Mouse (Mus musculus): ENCODE measurements around the gene Eif4enif1. TPM values are rescaled to one million over a fixed set of nuclear protein-coding genes. Genes with fewer than 3 reads are reported as not detected.

The Eif4enif1 gene
- polyA plus RNA-seq, 1 experiment from 2014 or later = 17.7 TPM

DNA sequence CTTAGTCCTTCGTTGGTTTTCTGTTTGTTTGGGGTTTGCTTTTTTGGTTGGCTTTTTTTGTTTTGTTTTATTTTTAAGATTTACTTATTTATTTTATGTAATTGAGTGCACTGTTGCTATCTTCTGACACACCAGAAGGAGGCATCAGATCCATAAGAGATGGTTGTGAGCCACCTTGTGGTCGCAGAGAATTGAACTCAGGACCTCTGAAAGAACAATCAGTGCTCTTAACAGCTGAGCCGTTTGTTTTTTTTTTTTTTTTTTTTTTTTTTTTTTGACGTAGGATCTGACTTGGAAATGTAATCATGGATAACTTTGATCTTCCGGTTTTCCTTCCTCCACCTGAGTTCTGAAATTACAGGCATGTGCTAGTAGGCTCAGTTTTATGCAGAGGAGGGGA lies 20.9 kb downstream of the Eif4enif1 start:
- 44% methylated on average over 5 of the region's 5 CpGs for WGBS
- Histone ChIP-seq H3K36me3 (ENCODE audit: insufficient read depth, low read length) (peaks cover 40% of the 10 kb centered on the region), H3K27me3 (replicated peaks; ENCODE audit: insufficient read depth, low read length) (no peaks in the 10 kb centered on the region), H3K4me1 (ENCODE audit: insufficient read depth, low read depth, low read length) (no peaks in the 10 kb centered on the region), H3K4me2 (replicated peaks; ENCODE audit: low read depth, low read length) (no peak overlapping the region), H3K27ac (ENCODE audit: low read length) (no peak overlapping the region), H3K9me3 (ENCODE audit: low read length) (no peaks in the 10 kb centered on the region), H3K4me3 (ENCODE audit: low read depth, low read length) (no peak overlapping the region), H3K9ac (replicated peaks; ENCODE audit: low read depth) (no peak overlapping the region)
- ATAC-seq (no peak), DNase-seq (ENCODE audit: low spot score) (no peak)
- peak; percentile 42 for TF ChIP-seq CTCF (IDR thresholded peaks at IDR 0.05)
- no peak for TF ChIP-seq EP300 (IDR thresholded peaks at IDR 0.05)

DNA sequence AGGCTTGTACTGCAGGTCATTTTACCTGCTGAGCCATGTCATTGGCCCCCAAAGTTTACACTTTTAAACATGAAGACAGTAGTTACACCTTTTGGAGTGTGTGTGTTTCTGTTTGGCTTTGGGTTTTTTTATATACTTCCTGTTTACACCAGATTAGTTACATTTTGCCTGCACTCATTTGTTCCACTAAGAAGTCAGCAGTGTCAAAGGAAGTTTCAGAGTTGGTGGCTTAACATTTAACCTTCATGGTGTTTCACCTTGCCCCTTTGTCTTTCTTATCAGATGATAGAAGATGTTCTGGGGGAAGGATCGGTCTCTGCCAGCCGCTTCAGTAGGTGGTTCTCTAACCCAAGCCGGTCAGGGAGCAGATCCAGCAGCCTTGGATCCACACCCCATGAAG lies 24.9 kb downstream of the Eif4enif1 start:
- Histone ChIP-seq H3K27me3 (replicated peaks; ENCODE audit: insufficient read depth, low read length) (no peaks in the 10 kb centered on the region), H3K4me3 (ENCODE audit: low read depth, low read length) (no peak overlapping the region), H3K9ac (replicated peaks; ENCODE audit: low read depth) (no peak overlapping the region), H3K27ac (ENCODE audit: low read length) (no peak overlapping the region), H3K4me2 (replicated peaks; ENCODE audit: low read depth, low read length) (no peak overlapping the region), H3K36me3 (ENCODE audit: insufficient read depth, low read length) (peaks cover 36% of the 10 kb centered on the region; the same call in 1 of the 2 replicates), H3K9me3 (ENCODE audit: low read length) (no peaks in the 10 kb centered on the region), H3K4me1 (ENCODE audit: insufficient read depth, low read depth, low read length) (no peaks in the 10 kb centered on the region)
- WGBS = 88% methylated on average over 3 of the region's 3 CpGs
- no peak for ATAC-seq
- no peak for TF ChIP-seq CTCF (IDR thresholded peaks at IDR 0.05)
- TF ChIP-seq EP300 (IDR thresholded peaks at IDR 0.05) = no peak
- DNase-seq (ENCODE audit: low spot score) = no peak

DNA sequence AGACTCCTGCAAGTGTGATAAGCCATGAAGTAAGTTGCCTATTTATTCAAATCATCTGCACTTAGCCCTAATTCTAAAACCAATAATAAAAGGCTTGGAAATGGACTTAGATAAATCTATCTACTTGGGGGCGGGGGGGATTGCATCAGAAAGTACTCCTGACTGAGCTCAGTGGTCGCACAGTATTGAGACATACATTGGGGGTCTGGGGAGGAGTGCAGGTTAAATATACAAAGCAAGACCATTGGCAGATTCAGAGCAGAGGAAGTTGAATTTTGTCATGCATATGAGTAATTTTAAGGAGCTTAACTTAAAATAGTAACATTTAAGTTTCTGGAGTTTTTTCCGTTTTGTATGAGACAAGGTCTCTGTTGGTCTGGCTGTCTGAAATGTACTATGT lies 30.1 kb downstream of the Eif4enif1 start:
- no peak overlapping the region for H3K9ac ChIP-seq (replicated peaks; ENCODE audit: low read depth)
- H3K4me1 ChIP-seq (ENCODE audit: insufficient read depth, low read depth, low read length) = no peaks in the 10 kb centered on the region
- peaks cover 22% of the 10 kb centered on the region; the same call in 1 of the 2 replicates for H3K36me3 ChIP-seq (ENCODE audit: insufficient read depth, low read length)
- ATAC-seq (no peak), DNase-seq (ENCODE audit: low spot score) (no peak)
- H3K9me3 ChIP-seq (ENCODE audit: low read length) = no peaks in the 10 kb centered on the region
- no peak overlapping the region for H3K4me3 ChIP-seq (ENCODE audit: low read depth, low read length)
- H3K4me2 ChIP-seq (replicated peaks; ENCODE audit: low read depth, low read length) = no peak overlapping the region
- H3K27ac ChIP-seq (ENCODE audit: low read length) = no peak overlapping the region
- H3K27me3 ChIP-seq (replicated peaks; ENCODE audit: insufficient read depth, low read length) = no peaks in the 10 kb centered on the region
- WGBS = 81% methylated on average over 3 of the region's 3 CpGs
- TF ChIP-seq CTCF (IDR thresholded peaks at IDR 0.05) (no peak), EP300 (IDR thresholded peaks at IDR 0.05) (no peak)

DNA sequence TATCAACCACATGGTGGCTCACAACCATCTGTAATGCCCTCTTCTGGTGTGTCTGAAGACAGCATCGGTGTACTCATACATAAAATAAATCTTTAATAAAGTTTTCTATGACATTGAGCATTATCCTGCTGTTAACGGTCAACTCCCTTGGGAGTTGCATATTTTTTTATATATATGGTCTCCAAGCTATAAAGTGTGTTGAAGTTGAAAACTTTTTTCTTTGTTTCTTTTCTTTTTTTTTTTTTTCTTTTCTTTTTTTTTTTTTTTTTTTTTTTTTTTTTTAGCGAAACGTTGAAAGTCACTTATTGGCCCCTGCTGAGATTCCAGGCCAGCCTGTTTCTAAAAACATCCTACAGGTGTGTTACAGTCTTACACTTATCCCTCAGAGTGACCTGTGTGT lies 31.5 kb downstream of the Eif4enif1 start:
- no peak for TF ChIP-seq CTCF (IDR thresholded peaks at IDR 0.05)
- TF ChIP-seq EP300 (IDR thresholded peaks at IDR 0.05) = no peak
- no peaks in the 10 kb centered on the region for H3K27me3 ChIP-seq (replicated peaks; ENCODE audit: insufficient read depth, low read length)
- WGBS = 91% methylated on average over 4 of the region's 4 CpGs

DNA sequence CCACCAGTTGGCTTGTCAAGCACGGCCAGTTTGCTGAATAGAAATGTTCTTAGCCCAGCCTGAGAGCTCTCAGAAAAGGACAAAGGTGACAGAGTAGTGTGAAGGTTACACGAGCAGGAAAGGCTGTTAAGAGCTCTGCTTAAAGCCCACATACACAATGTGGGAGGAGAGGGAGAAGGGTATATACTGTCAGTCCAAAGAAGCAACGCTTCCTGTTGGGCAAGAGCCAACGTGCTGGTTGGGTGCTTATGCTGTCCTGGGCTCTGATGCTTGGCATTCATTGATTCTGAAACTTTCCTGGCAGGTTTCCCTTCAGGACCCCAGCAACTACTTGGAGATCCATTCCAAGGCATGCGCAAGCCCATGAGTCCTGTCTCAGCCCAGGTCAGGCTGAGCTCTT lies 33.1 kb downstream of the Eif4enif1 start:
- Histone ChIP-seq H3K27me3 (replicated peaks; ENCODE audit: insufficient read depth, low read length) (no peaks in the 10 kb centered on the region), H3K4me2 (replicated peaks; ENCODE audit: low read depth, low read length) (no peak overlapping the region), H3K9ac (replicated peaks; ENCODE audit: low read depth) (no peak overlapping the region), H3K4me1 (ENCODE audit: insufficient read depth, low read depth, low read length) (no peaks in the 10 kb centered on the region), H3K36me3 (ENCODE audit: insufficient read depth, low read length) (peaks cover 17% of the 10 kb centered on the region), H3K27ac (ENCODE audit: low read length) (no peak overlapping the region), H3K4me3 (ENCODE audit: low read depth, low read length) (no peak overlapping the region), H3K9me3 (ENCODE audit: low read length) (no peaks in the 10 kb centered on the region)
- TF ChIP-seq EP300 (IDR thresholded peaks at IDR 0.05) = no peak
- TF ChIP-seq CTCF (IDR thresholded peaks at IDR 0.05) = no peak
- WGBS = 67% methylated on average over 5 of the region's 5 CpGs
- DNase-seq (ENCODE audit: low spot score) (no peak), ATAC-seq (no peak)

More for the DNA sequence above, 31.5 kb downstream of the Eif4enif1 start:
- Histone ChIP-seq H3K9me3 (ENCODE audit: low read length) (no peaks in the 10 kb centered on the region), H3K9ac (replicated peaks; ENCODE audit: low read depth) (no peak overlapping the region), H3K27ac (ENCODE audit: low read length) (no peak overlapping the region), H3K4me3 (ENCODE audit: low read depth, low read length) (no peak overlapping the region), H3K4me2 (replicated peaks; ENCODE audit: low read depth, low read length) (no peak overlapping the region), H3K36me3 (ENCODE audit: insufficient read depth, low read length) (peaks cover 17% of the 10 kb centered on the region), H3K4me1 (ENCODE audit: insufficient read depth, low read depth, low read length) (no peaks in the 10 kb centered on the region)
- ATAC-seq = no peak
- no peak for DNase-seq (ENCODE audit: low spot score)

DNA sequence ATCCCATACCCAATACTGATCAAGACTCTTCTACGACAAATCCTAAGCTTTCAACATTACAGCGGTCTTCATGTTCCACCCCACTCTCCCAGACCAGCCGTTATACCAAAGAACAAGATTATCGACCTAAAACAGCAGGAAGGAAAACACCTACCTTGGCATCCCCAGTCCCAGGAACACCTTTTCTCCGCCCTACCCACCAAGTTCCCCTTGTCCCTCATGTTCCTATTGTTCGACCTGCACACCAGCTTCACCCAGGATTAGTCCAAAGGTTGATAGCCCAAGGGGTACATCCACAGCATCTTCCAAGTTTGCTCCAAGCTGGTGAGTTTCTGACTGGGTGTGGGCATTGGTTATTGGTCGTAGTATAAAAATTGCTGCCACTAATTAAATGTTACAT lies 40.2 kb downstream of the Eif4enif1 start:
- Histone ChIP-seq H3K36me3 (ENCODE audit: insufficient read depth, low read length) (peaks cover 44% of the 10 kb centered on the region), H3K4me2 (replicated peaks; ENCODE audit: low read depth, low read length) (no peak overlapping the region), H3K27me3 (replicated peaks; ENCODE audit: insufficient read depth, low read length) (no peaks in the 10 kb centered on the region), H3K27ac (ENCODE audit: low read length) (no peak overlapping the region), H3K9ac (replicated peaks; ENCODE audit: low read depth) (no peak overlapping the region), H3K4me3 (ENCODE audit: low read depth, low read length) (no peak overlapping the region), H3K9me3 (ENCODE audit: low read length) (peaks cover 3% of the 10 kb centered on the region; the same call in 1 of the 2 replicates), H3K4me1 (ENCODE audit: insufficient read depth, low read depth, low read length) (no peaks in the 10 kb centered on the region)
- ATAC-seq = no peak
- no peak for TF ChIP-seq EP300 (IDR thresholded peaks at IDR 0.05)
- no peak for TF ChIP-seq CTCF (IDR thresholded peaks at IDR 0.05)
- no peak for DNase-seq (ENCODE audit: low spot score)
- 91% methylated on average over 7 of the region's 7 CpGs for WGBS

DNA sequence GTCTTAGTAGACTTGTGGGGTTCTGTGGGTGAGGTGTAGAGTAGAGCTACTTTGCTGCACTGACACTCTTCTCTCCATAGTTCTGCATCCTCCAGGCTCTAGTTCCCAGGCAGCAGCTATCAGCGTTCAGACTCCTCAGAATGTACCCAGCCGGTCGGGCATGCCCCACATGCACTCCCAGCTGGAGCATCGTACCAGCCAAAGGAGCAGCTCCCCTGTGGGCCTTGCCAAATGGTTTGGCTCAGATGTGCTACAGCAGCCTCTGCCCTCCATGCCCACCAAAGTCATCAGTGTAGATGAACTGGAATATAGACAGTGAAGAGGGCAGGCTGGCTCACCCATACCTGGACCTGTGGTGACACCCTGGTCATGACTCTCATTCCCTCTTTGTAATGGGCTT lies 41.6 kb downstream of the Eif4enif1 start:
- Histone ChIP-seq H3K27me3 (replicated peaks; ENCODE audit: insufficient read depth, low read length) (no peaks in the 10 kb centered on the region), H3K9me3 (ENCODE audit: low read length) (peaks cover 3% of the 10 kb centered on the region; the same call in 1 of the 2 replicates), H3K36me3 (ENCODE audit: insufficient read depth, low read length) (peaks cover 53% of the 10 kb centered on the region), H3K4me3 (ENCODE audit: low read depth, low read length) (no peak overlapping the region), H3K4me1 (ENCODE audit: insufficient read depth, low read depth, low read length) (no peaks in the 10 kb centered on the region), H3K27ac (ENCODE audit: low read length) (no peak overlapping the region), H3K9ac (replicated peaks; ENCODE audit: low read depth) (no peak overlapping the region), H3K4me2 (replicated peaks; ENCODE audit: low read depth, low read length) (no peak overlapping the region)
- no peak for TF ChIP-seq CTCF (IDR thresholded peaks at IDR 0.05)
- DNase-seq (ENCODE audit: low spot score) = no peak
- ATAC-seq = no peak
- 80% methylated on average over 4 of the region's 4 CpGs for WGBS
